Mouse (Mus musculus): ENCODE measurements around the gene Hist2h2be. TPM values are rescaled to one million over a fixed set of nuclear protein-coding genes. Genes with fewer than 3 reads are reported as not detected.
"Not testable (repeated sequence)": the region's sequence is repeated elsewhere in the genome, so short reads cannot be mapped to it uniquely, and the experiment has no call there.

The Hist2h2be gene
- total RNA-seq (2014; rRNA removed): 8.7 and 12.7 TPM in 2 replicates
- 2.8 and 2.9 TPM in 2 replicates for polyA plus RNA-seq (2015; fragmentation: Nextera tagmentation; extraction: Ambion mirVana)

DNA sequence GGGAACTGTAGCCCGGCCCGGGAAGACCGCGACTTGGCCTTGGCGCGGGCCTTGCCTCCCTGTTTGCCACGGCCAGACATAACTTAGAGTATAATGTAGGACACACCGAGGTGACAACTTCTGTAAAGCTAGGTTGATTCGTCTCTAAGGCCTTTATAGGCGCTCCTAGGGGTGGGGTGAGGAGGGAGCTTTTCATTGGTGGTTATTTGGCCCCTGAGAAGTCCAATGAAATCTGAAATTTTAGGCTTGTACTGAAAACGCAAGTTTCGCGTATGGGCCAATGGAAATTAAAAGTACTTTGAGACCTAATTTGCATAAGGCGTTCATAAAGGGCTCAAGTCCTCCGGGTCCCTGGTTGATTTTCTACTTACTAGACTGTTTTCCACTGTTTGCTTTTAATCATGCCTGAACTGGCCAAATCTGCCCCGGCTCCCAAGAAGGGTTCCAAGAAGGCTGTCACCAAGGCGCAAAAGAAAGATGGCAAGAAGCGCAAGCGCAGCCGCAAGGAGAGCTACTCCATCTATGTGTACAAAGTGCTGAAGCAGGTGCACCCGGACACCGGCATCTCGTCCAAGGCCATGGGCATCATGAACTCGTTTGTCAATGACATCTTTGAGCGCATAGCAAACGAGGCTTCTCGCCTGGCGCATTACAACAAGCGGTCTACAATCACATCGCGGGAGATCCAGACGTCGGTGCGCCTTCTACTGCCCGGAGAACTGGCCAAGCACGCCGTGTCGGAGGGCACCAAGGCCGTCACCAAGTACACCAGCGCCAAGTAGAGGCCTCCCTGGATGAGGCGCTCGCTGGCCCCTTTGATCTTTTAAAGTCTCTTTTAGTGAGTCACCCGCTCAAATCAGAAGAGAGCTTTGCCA is at the start of gene Hist2h2be, which contains the start of gene Hist2h2ac:
Gene Hist2h2be, plus strand, starts transcription at position 355 of the 875 bp plus-strand sequence.
Gene Hist2h2ac, minus strand, starts transcription at position 116 of the 875 bp plus-strand sequence.
- TF ChIP-seq CTCF (IDR thresholded peaks at IDR 0.05): peak; percentile 1; the same call in 1 of the 2 replicates
- under 1% methylated on average over 43 of the region's 43 CpGs for WGBS
- Histone ChIP-seq H3K9ac (replicated peaks; ENCODE audit: low read length, poor library complexity, severe bottlenecking) (peak within 1 kb of the TSS; percentile 61), H3K27ac (ENCODE audit: low read depth, low read length) (peak within 1 kb of the TSS; percentile 91), H3K27me3 (ENCODE audit: insufficient read depth, low read length) (no peaks in the 10 kb centered on the region), H3K4me1 (ENCODE audit: insufficient read depth, low read length) (peaks cover 4% of the 10 kb centered on the region; the same call in 1 of the 2 replicates), H3K9me3 (ENCODE audit: low read length) (no peaks in the 10 kb centered on the region), H3K4me2 (ENCODE audit: low read depth, low read length, poor library complexity, severe bottlenecking) (peak within 1 kb of the TSS; percentile 64), H3K4me3 (ENCODE audit: low read depth, low read length) (peak within 1 kb of the TSS; percentile 51), H3K36me3 (ENCODE audit: insufficient read depth, low read length) (no peaks in the 10 kb centered on the region)
- ATAC-seq (ENCODE audit: low FRiP score) (peak; percentile 86), DNase-seq (ENCODE audit: low spot score) (peak; percentile 94)

DNA sequence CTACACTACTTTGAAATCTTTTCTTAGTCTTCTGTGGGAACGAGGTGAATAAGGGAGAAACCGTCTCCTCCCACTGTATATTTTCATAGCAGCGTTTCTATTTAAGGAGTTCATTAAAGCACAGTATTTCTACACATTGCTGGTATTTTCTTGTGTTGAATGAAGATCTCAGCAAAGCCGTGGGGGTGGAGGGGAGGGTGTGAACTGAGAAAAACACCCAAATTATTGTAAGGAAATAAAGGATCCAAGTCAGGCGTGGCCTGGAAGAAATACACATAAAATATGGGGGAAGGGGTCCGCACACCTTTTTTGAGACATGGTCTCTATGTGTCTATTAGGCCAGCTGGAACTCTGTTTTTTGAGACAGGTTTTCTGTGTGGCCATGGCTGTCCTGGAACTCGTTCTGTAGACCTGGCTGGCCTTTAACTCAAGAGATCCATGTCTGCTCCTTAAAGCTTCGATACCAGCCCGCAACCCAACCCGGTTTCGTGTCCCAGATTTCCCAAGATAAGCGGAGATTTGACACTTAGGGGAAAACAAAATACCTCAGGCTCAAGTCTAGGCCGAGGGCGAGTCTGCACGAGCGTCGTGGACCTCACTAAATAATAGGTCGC is 49.2 kb upstream of the Hist2h2be start:
- Histone ChIP-seq H3K27me3 (ENCODE audit: insufficient read depth, low read length) (no peaks in the 10 kb centered on the region), H3K4me3 (ENCODE audit: low read depth, low read length) (peak overlapping the region; percentile 92), H3K9me3 (ENCODE audit: low read length) (no peaks in the 10 kb centered on the region), H3K9ac (replicated peaks; ENCODE audit: low read length, poor library complexity, severe bottlenecking) (peak overlapping the region; percentile 71), H3K27ac (ENCODE audit: low read depth, low read length) (peak overlapping the region; percentile 94), H3K4me1 (ENCODE audit: insufficient read depth, low read length) (no peaks in the 10 kb centered on the region), H3K36me3 (ENCODE audit: insufficient read depth, low read length) (peaks cover 7% of the 10 kb centered on the region; the same call in 1 of the 2 replicates), H3K4me2 (ENCODE audit: low read depth, low read length, poor library complexity, severe bottlenecking) (peak overlapping the region; percentile 94)
- WGBS: 21% methylated on average over 18 of the region's 18 CpGs
- TF ChIP-seq CTCF (IDR thresholded peaks at IDR 0.05): no peak
- ATAC-seq (ENCODE audit: low FRiP score) (peak; percentile 6; the same call in 1 of the 2 replicates), DNase-seq (ENCODE audit: low spot score) (no peak)

DNA sequence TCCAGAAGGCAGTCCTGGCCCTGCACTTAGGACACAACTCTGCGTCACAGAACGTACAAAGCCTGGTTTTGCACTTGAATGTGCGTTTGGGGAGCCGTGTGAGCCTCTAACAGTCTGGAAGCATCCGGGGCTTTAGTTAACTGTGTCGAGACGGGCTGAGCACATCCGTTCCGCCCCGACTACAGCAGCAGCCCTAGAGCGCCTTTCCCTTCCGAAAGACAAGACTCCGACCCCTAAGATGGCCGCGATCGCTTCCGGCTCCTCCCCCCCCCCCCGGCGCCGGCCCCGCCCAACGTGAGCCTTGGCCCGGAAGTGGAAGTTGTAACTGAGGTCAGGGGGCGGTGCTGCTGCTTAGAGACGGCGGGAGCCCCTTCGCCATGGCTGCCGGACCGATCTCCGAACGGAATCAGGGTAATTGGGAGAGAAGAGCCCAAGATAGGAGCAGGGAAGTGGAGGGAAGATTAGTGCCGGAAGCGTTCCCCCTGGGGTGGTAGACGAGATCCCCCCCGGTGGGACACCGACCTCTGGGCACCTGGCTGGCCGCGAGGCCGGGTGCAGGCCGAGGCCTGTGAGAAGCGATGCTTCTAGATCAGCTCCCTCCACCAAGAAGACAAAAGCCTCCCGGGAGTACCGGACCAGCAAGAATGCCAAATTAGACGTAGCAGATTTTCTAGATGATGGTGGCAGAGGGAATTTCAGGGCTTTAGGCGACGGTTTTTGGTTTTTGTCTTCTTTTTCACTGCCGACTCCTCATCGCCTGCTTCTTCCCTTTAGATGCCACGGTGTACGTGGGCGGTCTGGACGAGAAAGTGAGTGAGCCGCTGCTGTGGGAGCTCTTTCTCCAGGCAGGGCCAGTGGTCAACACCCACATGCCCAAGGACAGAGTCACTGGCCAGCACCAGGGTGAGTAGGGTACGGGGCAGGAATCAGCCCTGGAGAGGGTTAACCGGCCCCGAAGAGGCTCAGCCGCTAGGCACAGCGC is 48.4 kb upstream of the Hist2h2be start, which contains the start of gene Sf3b4:
Gene Sf3b4, plus strand, starts transcription at position 136 of the 982 bp plus-strand sequence.
- ATAC-seq (ENCODE audit: low FRiP score): peak; percentile 95
- peak; percentile 96 for DNase-seq (ENCODE audit: low spot score)
- WGBS: under 1% methylated on average over 58 of the region's 58 CpGs

DNA sequence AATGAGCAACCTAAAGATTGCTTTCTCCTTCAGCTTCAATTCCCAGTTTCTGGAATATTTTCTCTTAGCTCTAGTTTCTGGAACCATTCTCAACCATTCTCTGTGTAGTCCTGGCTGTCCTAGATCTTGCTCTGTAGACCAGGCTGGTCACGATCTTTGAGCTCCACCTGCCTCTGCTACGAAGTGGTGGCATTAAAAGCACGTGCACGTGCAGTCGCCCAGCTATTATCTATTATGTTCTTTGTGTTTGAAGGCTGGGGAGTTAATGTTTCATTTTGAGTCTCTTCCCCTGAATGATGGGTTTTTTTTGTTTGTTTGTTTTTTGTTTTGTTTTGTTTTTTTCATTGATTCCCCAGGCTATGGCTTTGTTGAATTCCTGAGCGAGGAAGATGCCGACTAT is 47.7 kb upstream of the Hist2h2be start:
- no peak overlapping the region; the same call in 1 of the 2 replicates for H3K27ac ChIP-seq (ENCODE audit: low read depth, low read length)
- H3K27me3 ChIP-seq (ENCODE audit: insufficient read depth, low read length): no peaks in the 10 kb centered on the region
- WGBS: 37% methylated on average over 7 of the region's 7 CpGs
- peak overlapping the region; percentile 94 for H3K4me2 ChIP-seq (ENCODE audit: low read depth, low read length, poor library complexity, severe bottlenecking)
- no peaks in the 10 kb centered on the region for H3K9me3 ChIP-seq (ENCODE audit: low read length)
- DNase-seq (ENCODE audit: low spot score): no peak
- no peak for TF ChIP-seq CTCF (IDR thresholded peaks at IDR 0.05)
- no peaks in the 10 kb centered on the region for H3K4me1 ChIP-seq (ENCODE audit: insufficient read depth, low read length)
- H3K9ac ChIP-seq (replicated peaks; ENCODE audit: low read length, poor library complexity, severe bottlenecking): peak overlapping the region; percentile 71
- peak overlapping the region; percentile 92 for H3K4me3 ChIP-seq (ENCODE audit: low read depth, low read length)
- peaks cover 5% of the 10 kb centered on the region; the same call in 1 of the 2 replicates for H3K36me3 ChIP-seq (ENCODE audit: insufficient read depth, low read length)
- ATAC-seq (ENCODE audit: low FRiP score): no peak

More for the DNA sequence above, 48.4 kb upstream of the Hist2h2be start, which contains the start of gene Sf3b4:
- Histone ChIP-seq H3K27me3 (ENCODE audit: insufficient read depth, low read length) (no peaks in the 10 kb centered on the region), H3K9me3 (ENCODE audit: low read length) (no peaks in the 10 kb centered on the region), H3K4me3 (ENCODE audit: low read depth, low read length) (peak within 1 kb of the TSS; percentile 92), H3K36me3 (ENCODE audit: insufficient read depth, low read length) (peaks cover 7% of the 10 kb centered on the region; the same call in 1 of the 2 replicates), H3K9ac (replicated peaks; ENCODE audit: low read length, poor library complexity, severe bottlenecking) (peak within 1 kb of the TSS; percentile 71), H3K4me1 (ENCODE audit: insufficient read depth, low read length) (no peaks in the 10 kb centered on the region), H3K4me2 (ENCODE audit: low read depth, low read length, poor library complexity, severe bottlenecking) (peak within 1 kb of the TSS; percentile 94), H3K27ac (ENCODE audit: low read depth, low read length) (peak within 1 kb of the TSS; percentile 94)
- no peak for TF ChIP-seq CTCF (IDR thresholded peaks at IDR 0.05)

DNA sequence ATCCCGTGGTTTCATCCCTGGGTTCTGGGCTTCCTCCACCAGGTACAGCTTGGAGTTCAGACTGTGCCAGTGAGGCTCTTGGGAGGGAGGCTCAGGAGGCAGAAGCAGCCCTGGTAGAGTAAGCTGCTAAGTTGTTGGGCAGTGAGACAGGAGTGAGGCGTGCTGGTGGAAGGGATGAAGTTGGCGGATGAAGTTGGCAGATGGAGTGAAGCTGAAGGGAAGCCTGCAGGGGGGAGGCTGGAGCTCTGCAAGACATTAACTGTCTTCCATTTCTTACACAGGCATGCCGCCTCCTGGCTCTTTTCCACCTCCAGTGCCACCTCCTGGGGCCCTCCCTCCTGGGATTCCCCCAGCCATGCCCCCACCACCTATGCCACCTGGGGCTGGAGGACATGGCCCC is 46.9 kb upstream of the Hist2h2be start:
- not testable (repeated sequence) for H3K4me2 ChIP-seq (ENCODE audit: low read depth, low read length, poor library complexity, severe bottlenecking)

More for the DNA sequence above, 46.9 kb upstream of the Hist2h2be start:
- H3K9me3 ChIP-seq (ENCODE audit: low read length); H3K27me3 ChIP-seq (ENCODE audit: insufficient read depth, low read length); H3K9ac ChIP-seq (replicated peaks; ENCODE audit: low read length, poor library complexity, severe bottlenecking); H3K36me3 ChIP-seq (ENCODE audit: insufficient read depth, low read length); H3K4me3 ChIP-seq (ENCODE audit: low read depth, low read length); DNase-seq (ENCODE audit: low spot score); ATAC-seq (ENCODE audit: low FRiP score); H3K27ac ChIP-seq (ENCODE audit: low read depth, low read length); H3K4me1 ChIP-seq (ENCODE audit: insufficient read depth, low read length): not testable (repeated sequence)
- 89% methylated on average over 4 of the region's 4 CpGs for WGBS
